Mouse (Mus musculus) forebrain, embryonic 14.5 days (tissue): Measurements from ENCODE around the gene Gm20498. TPM values are rescaled to one million over a fixed set of nuclear protein-coding genes. Genes with fewer than 3 reads are reported as not detected.
A peak's percentile ranks its signal among the peaks of the same experiment; 100 is the strongest.
"Not testable (repeated sequence)": the region's sequence is repeated elsewhere in the genome, so short reads cannot be mapped to it uniquely, and the experiment has no call there.

ENCODE experiments used
- ATAC-seq: fragments of 200-750 bp; cut with Nextera tagmentation; 2 replicates; pipeline ENCODE4 v1.8.0; 2017; ENCODE audit warnings: mild to moderate bottlenecking, moderate library complexity
- DNase-seq: peaks from one replicate; pipeline ENCODE4 v3.0.0-alpha.2; 2015; ENCODE audit warnings: low spot score
- H3K27ac ChIP-seq: fragments of 300-500 bp; sonication (generic); 2 replicates; pipeline ENCODE4 v1.5.1; 2014; ENCODE audit warnings: low read depth, mild to moderate bottlenecking, control low read depth, low read length, moderate library complexity
- H3K27me3 ChIP-seq: fragments of 300-500 bp; sonication (generic); replicated peaks from 2 replicates; pipeline ENCODE4 v1.6.1; 2014; ENCODE audit warnings: low read length, control low read depth, mixed read lengths; ENCODE audit not compliant: control insufficient read depth, insufficient read depth
- H3K36me3 ChIP-seq: fragments of 300-500 bp; sonication (generic); 2 replicates; pipeline ENCODE4 v1.6.1; 2014; ENCODE audit warnings: low read length, control low read depth; ENCODE audit not compliant: control insufficient read depth, insufficient read depth
- H3K4me1 ChIP-seq: fragments of 300-500 bp; sonication (generic); 2 replicates; pipeline ENCODE4 v1.6.1; 2014; ENCODE audit warnings: antibody characterized with exemption, low read length, control low read depth; ENCODE audit not compliant: control insufficient read depth, insufficient read depth
- H3K4me2 ChIP-seq: fragments of 300-500 bp; sonication (generic); 2 replicates; pipeline ENCODE4 v1.6.1; 2014; ENCODE audit warnings: mild to moderate bottlenecking, control low read depth, low read length
- H3K4me3 ChIP-seq: fragments of 300-500 bp; sonication (generic); 2 replicates; pipeline ENCODE4 v1.5.1; 2014; ENCODE audit warnings: low read depth, low read length, control low read depth
- H3K9ac ChIP-seq: fragments of 300-500 bp; sonication (generic); 2 replicates; pipeline ENCODE4 v1.6.1; 2014; ENCODE audit warnings: mild to moderate bottlenecking, low read length, control low read depth, moderate library complexity
- H3K9me3 ChIP-seq: fragments of 300-500 bp; sonication (generic); replicated peaks from 2 replicates; pipeline ENCODE4 v1.6.1; 2016; ENCODE audit warnings: low read length, control low read depth, mixed read lengths; ENCODE audit not compliant: control insufficient read depth
- WGBS: fragments of 180-500 bp; shearing (Covaris S2); extraction: QIAGEN DNeasy Blood & Tissue Kit; methylation state at CpG from one replicate; pipeline ENCODE4 v1.1.7; 2014; 5-methylcytosine and 5-hydroxymethylcytosine counted together
- polyA plus RNA-seq: library from polyadenylated mRNA; unstranded; fragments of >200 nt; fragmentation: Nextera tagmentation; extraction: Ambion mirVana; gene quantifications from 2 replicates; pipeline ENCODE4 v1.2.1, GENCODE M21; 2014

The Gm20498 gene
- polyA plus RNA-seq, 1 experiment from 2014 or later: 38.5 TPM

DNA sequence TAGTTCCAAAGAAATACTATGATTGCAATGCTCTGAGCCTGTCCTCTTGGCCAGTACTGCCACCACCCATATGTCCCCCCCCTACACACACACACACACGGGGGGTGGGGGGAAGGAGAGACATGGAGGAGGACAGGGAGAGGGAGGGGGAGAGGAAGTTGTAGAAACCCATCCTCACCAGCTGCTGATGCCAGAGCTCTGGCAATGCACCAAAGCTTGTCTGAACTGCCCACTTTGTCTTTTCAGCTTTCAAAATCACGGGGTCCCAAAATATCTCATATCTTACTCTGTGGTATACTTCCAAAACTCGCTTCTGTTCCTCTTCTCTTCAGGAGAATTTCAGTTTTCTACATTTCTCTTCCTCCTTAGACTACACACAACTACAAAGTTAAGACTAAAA is 119.5 kb downstream of the Gm20498 start:
- ATAC-seq: no peak
- H3K9ac ChIP-seq: no peak overlapping the region
- no peaks in the 10 kb centered on the region for H3K27me3 ChIP-seq
- DNase-seq: no peak
- no peak overlapping the region for H3K27ac ChIP-seq
- no peaks in the 10 kb centered on the region for H3K36me3 ChIP-seq
- H3K9me3 ChIP-seq: no peaks in the 10 kb centered on the region
- H3K4me2 ChIP-seq: no peak overlapping the region
- 93% methylated on average over 2 of the region's 3 CpGs for WGBS
- no peak overlapping the region for H3K4me3 ChIP-seq
- H3K4me1 ChIP-seq: no peaks in the 10 kb centered on the region

DNA sequence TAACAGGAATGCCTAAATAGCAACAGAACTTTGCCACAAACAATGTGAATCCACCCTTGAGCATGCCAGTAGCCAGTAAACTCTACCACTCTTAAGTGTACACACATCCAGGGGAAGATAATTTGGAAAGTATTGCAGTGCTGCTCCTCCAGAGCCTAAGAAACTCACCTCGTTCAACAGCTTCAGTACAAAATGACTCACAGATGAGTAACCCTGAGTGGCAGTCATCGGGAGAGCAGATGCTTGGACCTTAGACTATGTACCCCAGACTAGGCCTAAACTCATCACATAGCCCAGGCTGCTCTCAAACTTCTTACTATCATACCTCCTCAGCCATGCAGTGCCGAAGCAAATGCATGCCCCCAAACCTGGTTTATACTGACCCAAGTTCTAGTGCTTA is 123.7 kb downstream of the Gm20498 start:
- Histone ChIP-seq H3K9me3 (no peaks in the 10 kb centered on the region), H3K36me3 (no peaks in the 10 kb centered on the region), H3K9ac (no peak overlapping the region), H3K4me3 (no peak overlapping the region), H3K27ac (no peak overlapping the region), H3K27me3 (no peaks in the 10 kb centered on the region), H3K4me2 (no peak overlapping the region), H3K4me1 (no peaks in the 10 kb centered on the region)
- DNase-seq (no peak), ATAC-seq (no peak)
- WGBS: 88% methylated on average over 3 of the region's 3 CpGs

DNA sequence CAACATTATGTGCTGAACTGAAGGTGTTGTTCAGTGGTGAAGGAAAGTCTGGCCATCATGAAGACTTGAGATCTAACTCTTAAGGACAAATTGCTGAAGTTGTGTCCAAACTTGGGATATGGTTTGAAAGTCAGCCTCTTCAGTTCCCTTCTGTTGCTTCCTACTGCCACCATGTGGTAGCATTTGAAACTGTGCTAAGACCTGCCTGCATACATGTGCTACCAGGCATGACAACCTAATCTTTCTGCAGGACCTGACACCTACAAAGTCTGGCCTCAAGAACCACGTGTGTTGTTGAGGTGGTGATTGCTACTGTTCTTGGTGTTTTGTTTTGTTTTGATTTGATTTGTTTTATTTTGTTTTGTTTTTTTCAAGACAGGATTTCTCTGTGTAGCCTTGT is 130.5 kb downstream of the Gm20498 start:
- no peaks in the 10 kb centered on the region for H3K4me1 ChIP-seq

DNA sequence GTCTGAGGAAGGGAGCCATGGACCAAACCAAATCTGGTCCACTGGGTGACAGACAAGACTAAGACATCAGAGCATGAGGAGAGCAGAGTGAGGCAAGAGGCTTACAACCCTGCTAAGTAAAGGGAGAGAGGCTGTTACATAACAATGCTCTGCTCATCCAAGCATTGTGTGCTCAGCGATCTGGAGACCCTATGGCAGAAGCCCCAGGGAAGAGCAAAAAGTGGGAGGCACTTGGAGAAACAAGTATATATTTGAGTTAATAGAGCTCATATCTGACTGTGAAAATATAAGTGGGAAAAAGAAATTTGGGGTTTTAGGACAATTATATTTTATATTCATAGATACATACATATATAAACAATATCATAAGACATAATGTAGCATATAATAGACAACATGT is 153.3 kb downstream of the Gm20498 start, which contains the start of gene Gm4787:
Gm4787 (minus strand) TSS at position 101 of the 400 bp plus-strand sequence.
- not testable (repeated sequence) for H3K27ac ChIP-seq, H3K36me3 ChIP-seq, ATAC-seq, H3K4me2 ChIP-seq, H3K27me3 ChIP-seq, DNase-seq, H3K4me3 ChIP-seq, H3K9me3 ChIP-seq, H3K4me1 ChIP-seq, H3K9ac ChIP-seq
- WGBS: 77% methylated on average over 1 of the region's 1 CpGs

More for the DNA sequence above, 130.5 kb downstream of the Gm20498 start:
- H3K9ac ChIP-seq: no peak overlapping the region
- no peaks in the 10 kb centered on the region for H3K27me3 ChIP-seq
- H3K4me3 ChIP-seq: no peak overlapping the region
- DNase-seq (peak; percentile 82), ATAC-seq (peak; percentile 42; the same call in 1 of the 2 replicates)
- no peaks in the 10 kb centered on the region for H3K36me3 ChIP-seq
- H3K27ac ChIP-seq: no peak overlapping the region
- H3K4me2 ChIP-seq: no peak overlapping the region
- no peaks in the 10 kb centered on the region for H3K9me3 ChIP-seq
- 23% methylated on average over 1 of the region's 1 CpGs for WGBS

DNA sequence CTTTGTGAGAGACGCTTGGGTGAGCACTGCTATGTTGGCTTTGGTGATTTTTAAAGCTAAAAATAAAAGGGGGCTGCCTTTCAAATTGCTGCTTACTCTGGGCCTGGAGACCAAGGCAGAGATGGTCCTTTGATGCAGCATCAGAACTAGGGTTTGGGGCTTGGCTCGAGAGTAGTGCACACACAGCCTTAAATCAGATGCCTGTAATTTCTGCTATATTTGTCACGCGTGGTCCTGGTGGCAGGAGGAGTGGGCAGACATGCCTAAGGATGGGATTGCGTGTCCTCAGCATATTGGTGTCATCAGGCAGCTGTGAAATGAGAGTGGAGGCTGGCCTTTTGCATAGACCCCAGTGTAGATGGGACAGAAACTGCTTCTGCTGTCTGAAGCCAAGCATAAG is 198.9 kb downstream of the Gm20498 start:
- 71% methylated on average over 5 of the region's 5 CpGs for WGBS
- H3K27me3 ChIP-seq: peaks cover 6% of the 10 kb centered on the region; the same call in 1 of the 2 replicates

DNA sequence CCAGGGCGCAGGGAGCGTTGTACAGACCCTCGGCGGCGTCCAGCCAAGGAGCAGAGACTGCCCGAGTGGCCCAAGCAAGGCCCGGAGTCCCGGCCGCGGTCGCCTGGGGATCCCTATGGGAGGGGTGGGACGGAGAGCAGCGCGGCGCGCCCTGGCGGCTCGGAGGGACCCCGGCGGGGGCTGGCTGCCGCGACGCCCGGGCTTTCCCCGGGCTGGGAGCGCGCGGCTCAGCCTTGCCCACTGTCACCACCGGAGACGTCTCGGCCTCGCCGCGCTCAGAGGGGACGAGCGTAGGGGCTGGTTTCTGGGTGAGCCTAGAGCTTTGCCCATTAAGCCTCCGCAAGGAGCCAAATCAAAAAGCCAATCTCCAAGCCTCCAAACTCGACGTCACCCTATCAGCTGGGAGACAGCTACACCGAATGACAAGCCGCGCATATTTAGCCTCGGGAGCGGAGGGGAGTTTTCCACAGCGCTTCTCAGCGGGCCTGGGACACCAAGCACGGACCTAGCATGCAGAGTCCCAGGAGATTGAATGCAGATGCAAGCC is 199.8 kb downstream of the Gm20498 start, which contains the start of gene Slc8a3:
Slc8a3 (minus strand) TSS at position 306 of the 547 bp plus-strand sequence.
- H3K27ac ChIP-seq: peak within 1 kb of the TSS; percentile 86
- DNase-seq: peak; percentile 80
- no peaks in the 10 kb centered on the region for H3K4me1 ChIP-seq
- no peaks in the 10 kb centered on the region for H3K9me3 ChIP-seq
- peak within 1 kb of the TSS; percentile 84 for H3K9ac ChIP-seq
- peaks cover 6% of the 10 kb centered on the region; the same call in 1 of the 2 replicates for H3K27me3 ChIP-seq
- H3K36me3 ChIP-seq: no peaks in the 10 kb centered on the region
- WGBS: 1% methylated on average over 44 of the region's 47 CpGs
- peak within 1 kb of the TSS; percentile 95 for H3K4me2 ChIP-seq
- peak within 1 kb of the TSS; percentile 65 for H3K4me3 ChIP-seq
- ATAC-seq: peak; percentile 77

More for the DNA sequence above, 198.9 kb downstream of the Gm20498 start:
- H3K9ac ChIP-seq: peak overlapping the region; percentile 84; the same call in 1 of the 2 replicates
- no peak for ATAC-seq
- no peak for DNase-seq
- peak overlapping the region; percentile 65; the same call in 1 of the 2 replicates for H3K4me3 ChIP-seq
- H3K27ac ChIP-seq: no peak overlapping the region
- no peaks in the 10 kb centered on the region for H3K4me1 ChIP-seq
- no peaks in the 10 kb centered on the region for H3K9me3 ChIP-seq
- peak overlapping the region; percentile 95 for H3K4me2 ChIP-seq
- H3K36me3 ChIP-seq: no peaks in the 10 kb centered on the region

DNA sequence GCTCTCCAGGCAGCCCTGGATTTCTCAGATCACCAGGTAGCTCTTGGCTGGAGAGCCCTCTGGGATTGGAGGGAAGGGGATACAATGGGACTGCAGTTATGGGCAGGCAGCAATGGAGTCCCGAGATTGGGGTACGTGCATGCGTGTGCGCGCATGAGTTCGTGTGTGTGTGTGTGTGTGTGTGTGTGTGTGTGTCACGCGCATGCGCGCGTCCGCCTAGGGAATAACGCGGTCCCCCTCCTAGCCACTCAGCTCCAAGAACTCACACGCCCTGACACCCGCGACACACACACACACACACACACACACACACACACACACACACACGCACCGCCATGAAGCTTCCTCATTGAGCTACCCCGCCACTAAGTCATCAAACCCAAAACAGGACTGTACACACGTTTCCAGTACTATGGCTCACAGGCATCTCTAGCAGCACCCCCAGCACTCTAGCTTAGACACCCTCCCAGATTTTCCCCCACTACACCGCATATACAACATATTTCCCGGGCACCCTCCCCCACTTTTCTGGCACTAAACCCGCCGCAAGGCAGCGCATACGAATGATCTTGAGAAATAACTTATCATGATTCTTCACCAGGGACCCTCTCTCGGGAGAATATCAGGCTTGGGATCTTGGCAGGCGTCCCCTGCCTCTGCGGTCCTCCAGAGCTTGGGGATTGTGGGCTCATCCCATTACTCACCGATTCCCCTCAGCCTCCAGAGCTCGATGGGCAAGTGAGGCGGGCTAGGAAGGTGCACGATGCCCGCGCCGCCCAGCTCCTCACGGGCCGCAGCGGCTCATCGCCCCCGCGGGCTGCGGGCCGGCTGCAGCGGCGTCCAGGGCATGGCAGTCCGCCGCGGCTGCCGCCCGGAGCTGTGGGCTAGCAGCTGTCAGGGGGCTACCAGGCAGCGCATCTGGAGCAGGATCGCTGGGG is 200.5 kb downstream of the Gm20498 start:
- Histone ChIP-seq H3K4me2 (peak overlapping the region; percentile 95), H3K27ac (peak overlapping the region; percentile 86), H3K36me3 (no peaks in the 10 kb centered on the region), H3K9me3 (no peaks in the 10 kb centered on the region), H3K4me3 (peak overlapping the region; percentile 65), H3K4me1 (no peaks in the 10 kb centered on the region), H3K27me3 (peaks cover 6% of the 10 kb centered on the region; the same call in 1 of the 2 replicates), H3K9ac (peak overlapping the region; percentile 84)
- DNase-seq (peak; percentile 88), ATAC-seq (peak; percentile 83)
- WGBS: 1% methylated on average over 47 of the region's 54 CpGs

DNA sequence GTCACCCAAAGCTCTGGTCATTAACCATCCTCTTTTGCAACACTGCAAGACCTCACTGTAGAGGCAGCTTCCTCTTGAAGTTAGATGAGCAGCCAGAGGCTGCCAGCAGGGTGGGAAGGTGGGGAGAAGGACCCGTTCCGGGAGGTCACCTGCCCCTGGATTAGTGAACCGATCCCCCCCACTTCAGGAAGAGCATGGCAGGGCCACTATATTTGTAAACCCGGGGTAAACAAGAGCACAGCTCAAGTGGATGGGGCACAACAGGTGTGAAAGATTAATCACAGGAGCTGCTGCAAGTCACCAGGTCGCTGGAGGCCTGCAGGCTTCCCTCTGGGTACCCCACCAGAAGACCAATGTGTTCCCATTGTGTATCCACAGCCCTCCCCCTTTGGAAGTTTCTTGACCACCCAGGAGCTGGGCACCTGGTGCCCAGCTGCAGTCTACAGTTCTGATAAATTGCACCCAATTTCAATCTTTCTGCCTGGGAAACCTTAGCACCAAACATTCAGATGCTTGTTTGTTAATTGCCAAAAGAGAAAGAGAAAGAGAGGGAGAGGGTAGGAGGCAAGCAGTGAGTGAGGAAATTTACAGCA is 201.6 kb downstream of the Gm20498 start:
- peaks cover 6% of the 10 kb centered on the region; the same call in 1 of the 2 replicates for H3K27me3 ChIP-seq
- DNase-seq (no peak), ATAC-seq (no peak)
- no peaks in the 10 kb centered on the region for H3K9me3 ChIP-seq
- no peaks in the 10 kb centered on the region for H3K4me1 ChIP-seq
- 46% methylated on average over 5 of the region's 5 CpGs for WGBS
- H3K4me3 ChIP-seq: peak overlapping the region; percentile 65
- H3K4me2 ChIP-seq: peak overlapping the region; percentile 95
- H3K36me3 ChIP-seq: no peaks in the 10 kb centered on the region
- peak overlapping the region; percentile 30; the same call in 1 of the 2 replicates for H3K9ac ChIP-seq
- no peak overlapping the region for H3K27ac ChIP-seq
